Mouse (Mus musculus) gastrocnemius, adult 18-20 months (tissue): ENCODE data around the gene Ackr2. TPM values are rescaled to one million over a fixed set of nuclear protein-coding genes. Genes with fewer than 3 reads are reported as not detected.

Source experiments
- DNase-seq: peaks from one replicate; pipeline ENCODE4 v3.0.0; 2021; ENCODE audit warnings: low spot score
- total RNA-seq, 2 experiments: library from RNA; stranded (reverse); gene quantifications; 2 replicates each; pipeline ENCODE4 v1.2.3; 2021

Gene Ackr2
- total RNA-seq, 2 experiments from 2014 or later, result 0.64 to 1.8 TPM

DNA sequence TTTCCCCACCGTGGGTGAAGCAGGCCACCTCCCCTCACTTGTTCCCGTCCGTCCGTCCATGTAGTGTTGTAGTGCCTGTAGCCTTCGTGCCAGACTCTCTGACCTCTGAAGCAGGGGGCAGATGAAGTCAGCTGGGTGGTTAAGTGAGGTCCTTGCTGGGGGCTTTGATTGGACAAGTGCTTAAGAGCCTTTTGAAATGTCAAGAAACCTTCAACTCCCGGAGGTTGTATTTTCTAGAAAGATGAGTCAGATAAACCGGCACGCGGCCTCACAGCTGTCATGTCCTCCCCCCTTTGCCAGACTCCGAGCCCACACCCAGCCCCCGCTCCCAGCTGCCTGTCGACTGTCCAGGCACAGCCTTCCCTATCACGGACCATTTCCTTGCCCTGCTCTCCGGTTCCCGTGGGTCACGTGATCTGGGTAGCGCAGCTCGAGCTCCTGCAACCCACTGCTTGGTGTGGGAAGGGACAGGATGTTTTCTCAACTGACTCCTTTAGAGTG, 7.7 kb upstream of the Ackr2 start:
- peak; percentile 85 for DNase-seq

DNA sequence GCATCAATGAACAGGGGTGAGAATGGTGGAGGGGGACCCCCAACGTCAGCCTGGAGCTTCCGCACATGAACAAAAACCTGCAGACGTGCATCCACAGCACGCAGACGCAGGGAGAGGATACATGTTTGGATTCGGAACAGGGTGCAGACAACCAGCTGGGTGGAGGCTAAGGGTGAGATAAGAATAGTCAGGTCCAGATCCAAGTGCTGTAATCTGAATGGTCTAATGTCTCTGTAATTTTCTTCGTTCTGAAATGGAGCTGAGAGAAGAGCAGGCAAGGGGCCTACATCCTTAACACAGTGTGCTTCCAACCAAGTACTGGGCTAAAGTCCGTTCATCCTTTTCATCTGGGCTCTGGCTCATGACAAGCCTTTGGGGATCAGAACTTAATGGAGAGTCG, 6.9 kb upstream of the Ackr2 start:
- no peak for DNase-seq

DNA sequence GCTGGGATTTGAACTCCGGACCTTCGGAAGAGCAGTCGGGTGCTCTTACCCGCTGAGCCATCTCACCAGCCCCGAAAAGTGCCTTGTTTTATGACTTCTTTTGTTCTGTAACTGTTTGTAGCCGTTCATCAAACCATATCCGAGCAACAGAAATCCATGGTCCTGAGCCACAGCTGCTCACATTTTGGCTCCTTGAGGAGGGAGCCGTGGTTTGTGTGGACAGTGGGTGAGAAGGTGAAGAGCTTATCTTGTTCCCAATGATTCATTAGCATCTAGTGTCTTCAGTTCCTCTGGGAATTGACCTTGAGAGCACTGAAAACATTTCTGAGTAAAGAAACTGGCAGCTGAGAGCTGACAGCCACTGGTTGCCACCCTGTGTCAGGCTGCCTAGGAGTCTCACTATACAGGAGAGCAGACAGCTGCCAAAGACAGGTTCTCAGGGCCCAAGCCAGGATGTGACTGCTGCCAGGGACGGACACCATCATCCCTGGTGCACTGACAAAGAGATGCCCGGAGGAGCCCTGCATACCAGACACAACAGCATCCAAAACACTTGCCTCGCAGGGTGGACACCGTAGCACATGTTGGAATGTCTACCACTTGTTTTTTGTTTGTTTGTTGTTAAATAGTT, 6.0 kb upstream of the Ackr2 start:
- no peak for DNase-seq

DNA sequence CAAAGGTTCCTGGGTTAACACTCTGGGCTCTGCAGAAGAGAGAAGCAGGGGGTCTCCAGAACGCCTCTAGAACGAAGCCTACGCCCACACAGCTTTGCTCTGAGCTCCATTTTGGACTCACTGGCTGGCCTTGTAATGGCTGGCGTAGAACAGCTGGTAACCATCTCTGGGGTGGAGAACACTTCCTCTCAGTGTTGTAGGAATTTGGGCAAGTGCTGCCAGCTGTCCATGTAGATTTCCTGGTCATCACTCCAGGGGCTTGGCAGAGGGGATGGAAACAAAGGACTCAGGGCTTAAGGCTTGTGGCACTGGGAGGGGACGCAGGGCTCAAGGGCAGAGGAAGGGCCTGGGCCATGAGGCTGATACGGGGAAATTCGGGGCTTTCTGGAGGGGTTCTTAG, 3.7 kb upstream of the Ackr2 start:
- no peak for DNase-seq

DNA sequence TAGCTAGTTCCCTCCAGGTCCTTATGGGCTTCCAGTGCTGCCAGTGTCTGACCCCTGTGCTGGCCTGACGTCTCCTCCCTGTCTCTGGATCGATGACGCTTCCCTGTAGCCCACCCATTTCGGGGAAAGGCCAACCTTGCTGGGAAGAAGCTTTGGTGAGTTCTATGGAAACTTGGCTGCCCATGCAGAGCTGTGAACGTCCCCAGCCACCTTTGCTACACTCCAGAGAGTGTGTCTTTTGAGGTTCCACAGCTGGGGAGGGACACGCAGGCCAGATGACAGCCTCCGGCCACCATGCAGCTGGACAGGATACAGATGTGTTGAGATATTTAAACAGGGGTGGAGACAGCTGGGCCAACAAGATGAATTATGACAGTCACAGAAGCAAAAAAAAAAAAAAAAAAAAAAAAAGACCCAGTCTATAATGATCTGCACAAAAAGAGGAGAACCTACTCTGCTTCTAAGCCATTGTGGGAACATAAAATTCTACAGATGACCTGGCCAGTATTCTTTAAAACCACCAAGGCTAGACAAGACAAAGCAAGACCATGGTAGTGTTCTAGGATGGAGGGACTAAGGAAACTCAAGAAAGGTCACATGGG, 2.7 kb upstream of the Ackr2 start:
- no peak for DNase-seq

DNA sequence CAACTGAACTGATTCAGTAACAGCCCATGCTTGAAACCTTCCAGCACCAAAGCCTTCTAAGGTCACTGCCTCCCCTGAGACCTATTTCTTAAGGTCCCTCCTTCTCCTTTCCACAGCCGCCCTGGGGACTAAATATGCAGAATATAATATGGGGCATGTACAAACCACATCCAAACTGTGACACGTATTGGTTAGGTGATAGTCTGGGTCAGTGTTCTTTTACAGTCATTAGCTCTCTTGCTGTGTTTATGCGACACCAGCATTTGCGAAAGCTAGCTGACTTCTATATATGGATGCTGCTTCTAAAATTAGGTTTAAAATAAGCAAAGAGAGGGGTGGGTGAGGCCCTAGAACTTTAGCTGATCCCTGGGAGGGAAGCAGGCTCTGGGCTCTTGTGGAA, 1.3 kb upstream of the Ackr2 start:
- DNase-seq, result peak; percentile 43

DNA sequence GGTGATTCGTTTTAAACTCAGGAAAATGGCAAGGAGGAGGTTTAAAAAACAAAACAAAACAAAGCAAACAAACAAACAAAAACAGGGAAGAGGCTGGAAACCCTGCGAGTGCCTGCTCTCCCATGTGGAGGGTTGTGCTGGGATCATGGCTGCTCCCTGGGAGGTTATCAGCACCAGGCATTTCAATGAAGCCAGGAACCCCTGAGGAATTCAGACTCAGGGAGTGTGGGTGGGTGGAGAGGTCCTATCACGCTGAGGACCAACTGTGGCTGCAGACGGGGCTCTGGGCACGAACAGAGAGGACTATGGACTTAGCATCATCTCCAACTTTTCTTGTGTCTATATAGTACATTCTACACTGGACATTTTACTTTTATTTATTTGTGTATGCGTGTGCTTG, 1.2 kb downstream of the Ackr2 start:
- no peak for DNase-seq

DNA sequence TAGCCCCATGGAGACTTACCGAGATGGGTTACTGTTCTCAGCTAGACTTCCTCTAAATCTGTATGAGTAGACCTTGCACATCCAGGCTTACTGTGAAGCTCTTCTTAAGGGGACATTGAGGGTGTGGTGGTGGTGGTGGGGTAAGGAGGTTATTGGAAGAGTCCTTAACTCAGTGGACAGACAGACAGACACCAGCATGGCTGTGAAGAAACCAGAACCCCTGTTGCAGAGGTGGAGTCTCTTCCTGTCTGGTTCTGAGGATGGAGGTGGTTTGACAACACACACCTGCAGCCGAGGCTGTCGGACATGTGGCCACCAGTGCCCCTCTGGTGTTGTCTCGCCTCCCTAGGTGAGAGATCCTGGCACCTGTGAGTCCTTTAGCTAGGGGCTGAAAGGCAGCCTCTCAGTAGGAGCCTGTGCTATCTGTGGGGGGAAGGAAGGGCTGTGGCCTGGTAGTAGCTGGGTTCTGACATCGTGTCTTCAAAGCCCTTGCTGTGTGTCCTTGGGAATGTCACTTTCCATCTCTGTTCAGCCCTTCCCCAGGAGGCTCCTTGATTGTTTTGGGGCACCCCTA, 2.2 kb downstream of the Ackr2 start:
- DNase-seq, result no peak

DNA sequence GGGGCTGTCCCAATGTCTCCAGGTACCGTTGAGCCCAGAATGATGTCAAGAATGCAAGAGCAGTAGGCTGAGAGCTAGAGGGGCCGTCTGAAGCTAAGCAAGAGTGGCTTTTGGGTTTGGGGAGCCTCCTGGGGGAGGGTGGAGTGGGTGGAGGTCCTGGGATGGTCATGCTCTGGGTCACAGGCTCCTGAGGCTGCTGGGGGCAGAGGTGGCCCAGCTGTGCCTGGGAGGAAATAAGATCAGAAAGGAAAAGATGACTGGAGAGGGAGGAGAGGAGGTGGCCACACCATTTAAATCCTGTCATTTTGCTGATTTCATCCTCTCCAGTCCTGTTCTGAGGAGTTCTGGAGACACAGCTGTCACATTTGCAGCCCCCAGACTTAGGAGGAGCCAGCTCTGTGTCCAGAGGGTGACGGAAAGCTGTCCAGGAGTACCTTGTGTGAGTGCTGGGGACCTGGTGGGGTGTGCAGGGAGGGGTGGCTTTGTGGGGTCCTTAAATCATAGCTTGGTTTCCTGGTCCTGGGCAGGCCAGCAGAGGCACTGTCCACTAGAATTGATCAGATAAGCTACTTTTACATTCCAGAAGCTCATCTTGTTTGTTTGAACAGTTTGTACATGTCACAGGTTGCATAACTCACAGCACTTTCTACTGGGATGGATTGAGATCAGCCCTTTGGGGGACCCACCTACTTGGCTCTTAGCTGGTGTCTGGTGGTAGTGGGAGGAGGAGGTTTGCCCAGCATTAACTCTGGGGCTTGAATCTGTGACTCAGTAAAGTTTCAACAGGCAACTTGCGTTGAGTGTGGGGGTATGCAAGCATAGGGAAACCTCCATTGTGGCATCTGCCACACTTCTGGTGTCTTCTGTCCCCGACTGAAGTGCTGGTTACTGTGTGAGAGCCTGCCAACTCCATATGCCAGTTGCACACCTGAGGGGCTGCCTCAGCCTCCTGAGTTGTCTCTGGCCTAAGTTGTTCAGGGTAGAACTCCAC, 3.9 kb downstream of the Ackr2 start:
- no peak for DNase-seq

DNA sequence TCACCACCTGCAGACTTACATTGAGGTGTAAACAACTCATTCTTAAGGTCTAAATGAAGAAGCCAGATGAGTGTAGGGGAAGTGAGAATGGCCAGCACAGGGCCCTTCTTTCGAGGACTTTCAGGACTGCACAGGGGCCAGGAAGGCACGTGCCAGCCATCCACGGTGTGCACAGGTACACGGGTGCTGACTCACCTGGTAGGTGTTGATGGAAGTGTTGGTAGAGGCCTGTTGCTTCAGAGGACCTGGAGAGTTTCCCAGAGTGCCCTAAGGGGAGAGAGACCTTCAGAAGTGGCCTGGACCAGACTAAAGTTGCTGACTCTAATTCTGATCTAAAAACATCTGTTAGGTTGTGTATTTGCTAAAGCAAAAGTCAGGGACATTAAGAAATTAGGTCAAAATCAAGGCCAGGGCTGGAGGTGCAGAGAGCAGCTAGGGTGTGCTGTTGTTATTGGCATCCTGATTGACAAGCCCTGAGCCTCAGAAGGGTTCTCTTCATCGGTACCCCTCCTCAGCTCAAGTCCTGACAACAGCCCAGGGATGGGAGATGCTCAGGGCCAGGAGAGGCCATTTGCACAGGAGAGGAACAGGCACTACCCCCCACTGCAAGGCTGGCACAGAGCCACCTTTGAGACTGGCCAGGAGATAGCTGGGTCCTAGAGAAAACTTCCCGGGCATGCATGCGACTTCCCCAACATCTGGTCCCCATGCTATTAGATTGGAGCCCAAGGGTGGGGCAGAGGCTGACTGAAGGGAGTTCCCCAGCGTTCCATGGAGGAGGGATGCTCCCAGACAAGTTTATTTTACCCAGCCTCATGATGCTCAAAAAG, 5.5 kb downstream of the Ackr2 start:
- peak; percentile 69 for DNase-seq

DNA sequence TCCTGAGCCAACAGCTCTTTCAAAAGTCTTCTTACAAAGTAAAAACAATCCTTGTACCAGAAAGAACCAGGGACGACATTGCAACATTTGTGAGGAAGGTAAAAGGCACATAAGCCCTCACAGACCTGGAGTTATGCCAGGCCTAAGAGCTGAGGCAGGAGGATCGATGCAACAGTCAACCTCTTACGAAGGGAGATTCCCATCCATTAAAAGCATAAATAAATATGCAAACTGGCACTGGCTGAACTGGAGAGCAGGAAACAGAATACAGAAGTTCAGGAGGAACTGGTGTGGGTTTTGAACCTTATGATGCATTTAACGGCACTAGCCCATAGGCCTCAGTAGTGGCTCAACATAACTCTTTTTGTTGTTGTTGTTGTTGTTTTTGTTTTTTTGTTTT, 6.2 kb downstream of the Ackr2 start:
- DNase-seq, result no peak

DNA sequence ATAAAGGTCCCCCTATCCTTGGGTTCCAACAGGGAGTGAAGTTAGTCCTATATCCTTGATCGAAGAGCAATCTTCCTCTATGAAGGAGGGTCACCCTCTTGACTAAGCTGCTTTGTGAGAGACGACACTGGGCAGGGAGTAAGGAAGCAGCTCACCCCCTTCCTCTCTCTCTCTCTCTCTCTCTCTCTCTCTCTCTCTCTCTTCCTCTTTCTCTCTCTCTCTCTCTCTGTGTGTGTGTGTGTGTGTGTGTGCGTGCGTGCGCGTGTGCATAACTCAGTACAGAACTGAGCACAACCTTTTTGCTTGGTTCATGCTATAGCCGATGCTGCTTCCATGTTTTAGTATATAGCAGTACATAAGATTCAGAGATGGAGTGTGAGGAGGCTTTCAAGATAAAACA, 6.8 kb downstream of the Ackr2 start:
- DNase-seq, result no peak

DNA sequence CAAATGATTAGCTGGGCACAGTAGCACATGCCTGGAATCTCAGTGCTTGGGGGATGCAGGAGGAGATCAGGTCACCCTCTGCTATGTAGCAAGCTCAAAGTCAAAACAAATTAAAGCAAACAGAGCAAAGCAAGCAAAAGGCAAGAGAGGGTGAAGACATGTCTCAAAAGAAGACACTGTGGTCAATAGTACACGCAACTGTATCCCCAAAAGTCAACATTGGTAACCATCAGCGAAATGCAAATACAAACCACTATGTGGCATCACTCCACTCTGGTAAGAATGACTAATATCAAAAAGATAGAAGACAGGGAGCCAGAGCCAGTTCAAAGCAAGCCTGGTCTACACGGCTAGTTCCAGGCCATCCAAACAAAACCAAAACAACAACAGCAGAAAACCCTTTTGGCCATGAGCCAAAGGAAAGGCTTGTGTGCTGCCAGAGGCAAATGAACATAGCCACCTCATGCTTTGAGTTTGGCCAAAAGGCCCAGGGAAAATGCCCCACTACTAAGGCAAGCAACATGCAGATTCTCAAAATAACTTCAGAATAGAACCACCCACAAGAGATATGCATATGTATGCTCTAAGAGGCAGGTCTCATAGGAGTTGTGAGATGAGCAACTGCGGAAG, 7.5 kb downstream of the Ackr2 start:
- DNase-seq, result no peak

DNA sequence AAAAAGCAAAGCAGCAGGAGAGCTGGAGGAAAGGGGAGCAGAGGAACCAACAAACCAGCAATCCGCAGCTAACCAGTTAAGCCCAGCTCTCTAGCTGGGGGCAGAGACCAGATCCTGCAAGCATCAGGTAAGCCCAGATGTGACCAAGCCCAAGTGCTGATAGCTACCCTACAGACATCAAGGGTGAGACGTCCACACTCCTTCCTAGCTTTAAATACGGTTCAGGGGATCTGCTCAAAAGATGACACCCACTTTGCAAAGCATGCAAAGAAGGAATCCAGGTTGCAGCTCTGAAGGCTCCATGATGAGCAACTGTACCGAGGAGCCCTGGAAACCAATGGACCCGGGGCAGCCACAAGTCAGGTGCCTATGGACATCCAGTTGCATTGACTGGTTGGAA, 8.3 kb downstream of the Ackr2 start:
- DNase-seq, result no peak

DNA sequence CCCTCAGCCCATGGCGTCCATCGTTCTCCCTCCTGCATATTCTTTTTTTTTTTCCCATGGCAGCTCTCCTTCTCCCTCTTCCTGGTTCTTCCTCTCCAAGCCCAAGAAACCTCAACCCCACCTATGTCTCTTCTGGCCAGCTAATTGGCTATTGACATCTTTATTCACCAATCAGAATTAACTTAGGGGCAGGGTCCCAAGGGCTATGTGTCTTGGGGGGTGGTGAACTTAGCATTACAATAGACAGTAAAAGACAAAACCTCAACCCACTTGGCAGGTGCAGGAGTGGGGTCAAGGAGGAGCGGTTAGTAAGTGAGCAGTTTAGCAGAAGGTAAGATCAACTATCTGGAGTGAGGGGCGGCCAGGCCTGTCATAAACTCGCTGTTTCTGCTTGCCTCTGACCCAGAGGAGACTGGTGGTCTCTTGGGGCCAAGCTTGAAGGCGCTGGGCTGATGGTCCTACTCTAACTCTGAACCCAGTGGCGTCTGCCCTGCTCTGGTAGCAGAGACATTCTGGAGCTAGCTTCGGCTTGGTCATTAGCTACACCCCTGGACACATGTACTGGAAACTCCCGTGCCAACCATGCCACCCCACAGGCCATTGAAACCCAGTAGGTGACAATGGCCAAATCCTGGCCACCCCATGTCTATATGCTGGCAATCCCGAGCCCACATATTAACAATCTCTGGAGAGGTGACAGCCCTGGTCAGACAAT, 9.4 kb downstream of the Ackr2 start:
- no peak for DNase-seq

DNA sequence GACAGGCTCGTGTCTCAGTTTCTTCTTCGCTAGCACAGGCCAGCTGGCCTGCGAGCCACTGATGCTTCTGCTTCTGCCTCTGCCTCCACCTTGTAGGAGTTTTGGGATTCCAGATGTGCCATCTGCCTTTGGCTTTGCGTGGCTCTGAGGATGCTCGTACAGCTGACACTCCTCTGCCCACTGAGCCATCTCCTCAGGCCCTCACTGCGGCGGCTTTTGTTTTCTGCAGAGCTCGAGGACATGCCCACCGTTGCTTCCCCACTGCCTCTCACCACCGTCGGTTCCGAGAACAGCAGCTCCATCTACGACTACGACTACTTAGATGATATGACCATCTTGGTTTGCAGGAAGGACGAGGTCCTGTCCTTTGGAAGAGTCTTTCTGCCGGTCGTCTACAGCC, 10.2 kb downstream of the Ackr2 start:
- DNase-seq, result no peak

DNA sequence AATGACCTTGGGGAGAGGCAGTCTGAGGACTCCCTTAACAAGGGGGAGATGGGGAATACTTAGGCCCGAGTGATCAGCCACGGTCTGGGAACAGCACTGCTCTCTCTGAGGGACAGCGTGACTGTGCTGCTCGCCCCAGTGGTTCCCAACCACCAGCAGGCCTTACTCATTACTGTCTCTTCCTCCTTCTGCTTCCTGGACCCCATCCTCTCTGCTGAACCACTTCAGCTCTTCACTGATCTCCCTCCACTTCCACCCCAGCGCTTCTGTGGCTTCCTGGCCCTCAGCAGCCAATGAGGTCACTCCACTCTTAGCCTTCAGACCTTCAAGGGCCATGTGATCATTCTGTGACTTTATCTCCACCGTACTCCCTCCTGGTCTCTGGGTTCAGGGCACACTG, 11.5 kb downstream of the Ackr2 start:
- DNase-seq, result no peak

DNA sequence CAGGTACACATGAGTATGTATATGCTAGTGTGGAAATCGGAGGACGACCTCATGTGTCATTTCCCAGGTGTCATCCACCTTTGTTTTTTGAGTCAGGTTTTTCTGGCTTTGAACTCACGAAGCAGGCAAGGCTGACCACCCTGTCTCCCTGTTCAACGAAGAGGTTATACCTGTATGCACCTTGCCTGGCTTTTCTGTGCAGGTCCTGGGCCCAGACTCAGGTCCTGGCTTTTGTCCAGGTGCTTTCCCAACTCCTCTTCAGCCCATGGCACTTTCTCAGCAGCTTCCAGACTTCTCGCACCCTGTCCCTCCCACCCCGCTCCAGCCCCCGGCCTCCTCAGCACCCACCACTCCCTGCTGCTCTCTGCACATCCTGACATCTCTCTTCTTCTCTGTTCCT, 13.0 kb downstream of the Ackr2 start:
- DNase-seq, result no peak

DNA sequence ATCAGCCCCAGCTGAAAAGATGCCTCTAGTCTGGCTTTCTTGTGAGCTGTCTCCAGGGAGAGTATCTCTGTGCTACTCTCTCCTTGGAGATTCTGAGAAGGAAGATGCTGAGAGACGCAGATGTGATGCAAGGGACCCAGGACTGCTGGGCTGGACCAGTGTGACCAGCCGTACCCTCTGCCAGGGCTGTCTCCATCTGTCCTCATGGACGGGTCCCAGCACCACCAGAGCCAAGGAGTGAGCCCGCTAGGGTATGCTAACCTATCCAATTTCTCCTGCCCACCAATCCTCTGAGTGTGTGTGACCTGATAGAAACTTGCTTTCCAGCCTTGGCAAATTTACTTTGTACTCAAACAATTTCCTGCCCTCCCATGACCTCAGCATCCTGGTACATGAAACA, 14.6 kb downstream of the Ackr2 start:
- DNase-seq, result no peak

DNA sequence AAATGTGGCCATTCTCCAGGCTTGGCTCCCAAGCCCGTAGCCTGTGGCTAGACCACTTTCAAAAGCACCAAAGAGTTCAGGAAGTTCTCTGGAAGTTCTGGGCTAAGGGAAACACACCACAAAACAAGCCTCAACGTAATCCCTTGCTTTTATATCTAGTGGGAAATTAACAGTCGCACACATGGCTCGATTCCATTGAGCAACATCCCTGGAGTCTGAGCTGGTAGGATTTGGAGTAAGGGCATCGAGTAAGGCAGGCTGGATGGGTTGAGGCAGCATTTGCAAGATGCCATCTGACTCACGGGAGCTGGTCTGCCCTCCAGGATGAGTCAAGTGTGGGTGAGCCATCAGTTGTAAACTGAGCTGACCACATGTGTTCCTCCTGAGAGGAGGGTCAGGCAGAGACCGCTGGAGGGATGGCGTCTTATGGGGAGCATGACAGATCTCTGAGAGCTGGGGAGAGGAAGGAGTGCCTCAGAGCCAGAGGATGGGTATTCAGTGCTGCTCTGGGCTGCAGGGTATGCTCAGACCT, 16.1 kb downstream of the Ackr2 start:
- DNase-seq, result no peak
